Mouse (Mus musculus) hindbrain, embryonic 11.5 days (tissue): Measurements from ENCODE around the gene Slc9c1. TPM values are rescaled to one million over a fixed set of nuclear protein-coding genes. Genes with fewer than 3 reads are reported as not detected.

Experiments used
- ATAC-seq: fragments of 200-750 bp; cut with Nextera tagmentation; 2 replicates; pipeline ENCODE4 v1.8.0; 2017; ENCODE audit warnings: mild to moderate bottlenecking, moderate TSS enrichment, moderate library complexity; ENCODE audit not compliant: low FRiP score
- DNase-seq: peaks from one replicate; pipeline ENCODE4 v3.0.0-alpha.2; 2015; ENCODE audit warnings: low spot score
- H3K27ac ChIP-seq: fragments of 300-500 bp; sonication (generic); 2 replicates; pipeline ENCODE4 v1.5.1; 2014; ENCODE audit warnings: mild to moderate bottlenecking, low read depth, low read length
- H3K27me3 ChIP-seq: fragments of 300-500 bp; sonication (generic); 2 replicates; pipeline ENCODE4 v1.6.1; 2014; ENCODE audit warnings: mild to moderate bottlenecking, low read length, moderate library complexity, mixed read lengths; ENCODE audit not compliant: control insufficient read depth, insufficient read depth
- H3K36me3 ChIP-seq: fragments of 300-500 bp; sonication (generic); 2 replicates; pipeline ENCODE4 v1.6.1; 2014; ENCODE audit warnings: mild to moderate bottlenecking, low read length, moderate library complexity, mixed read lengths; ENCODE audit not compliant: control insufficient read depth, insufficient read depth
- H3K4me1 ChIP-seq: fragments of 300-500 bp; sonication (generic); replicated peaks from 2 replicates; pipeline ENCODE4 v1.6.1; 2014; ENCODE audit warnings: low read length, mixed read lengths; ENCODE audit not compliant: control insufficient read depth, insufficient read depth
- H3K4me2 ChIP-seq: fragments of 300-500 bp; sonication (generic); replicated peaks from 2 replicates; pipeline ENCODE4 v1.6.1; 2014; ENCODE audit warnings: mild to moderate bottlenecking, low read depth, low read length
- H3K4me3 ChIP-seq: fragments of 300-500 bp; sonication (generic); 2 replicates; pipeline ENCODE4 v1.5.1; 2014; ENCODE audit warnings: low read depth, low read length
- H3K9ac ChIP-seq: fragments of 300-500 bp; sonication (generic); 2 replicates; pipeline ENCODE4 v1.6.1; 2014; ENCODE audit warnings: low read depth, low read length
- H3K9me3 ChIP-seq: fragments of 300-500 bp; sonication (generic); 2 replicates; pipeline ENCODE4 v1.6.1; 2016; ENCODE audit warnings: low read length; ENCODE audit not compliant: control insufficient read depth
- WGBS: fragments of 180-500 bp; shearing (Covaris S2); extraction: QIAGEN DNeasy Blood & Tissue Kit; methylation state at CpG from one replicate; pipeline ENCODE4 v1.1.7; 2014; 5-methylcytosine and 5-hydroxymethylcytosine counted together
- polyA plus RNA-seq: library from polyadenylated mRNA; unstranded; fragments of >200 nt; fragmentation: Nextera tagmentation; extraction: Ambion mirVana; gene quantifications from 2 replicates; pipeline ENCODE4 v1.2.1, GENCODE M21; 2014

The Slc9c1 gene
- polyA plus RNA-seq, 1 experiment from 2014 or later = not detected

- 84% methylated on average over 4 of the region's 4 CpGs for WGBS
- no peak overlapping the region for H3K4me3 ChIP-seq
- H3K27ac ChIP-seq = no peak overlapping the region
- no peaks in the 10 kb centered on the region for H3K27me3 ChIP-seq
- no peak for DNase-seq
- H3K36me3 ChIP-seq = no peaks in the 10 kb centered on the region
- no peaks in the 10 kb centered on the region for H3K9me3 ChIP-seq
- no peaks in the 10 kb centered on the region for H3K4me1 ChIP-seq
- H3K9ac ChIP-seq = no peak overlapping the region
- no peak for ATAC-seq
- no peak overlapping the region for H3K4me2 ChIP-seq
Measured at GRCm38 (mm10) chr16:45632420-45632819, 97.3 kb downstream of the Slc9c1 start.

- no peaks in the 10 kb centered on the region for H3K4me1 ChIP-seq
- H3K4me2 ChIP-seq = no peak overlapping the region
- no peaks in the 10 kb centered on the region for H3K9me3 ChIP-seq
- ATAC-seq (no peak), DNase-seq (no peak)
- no peaks in the 10 kb centered on the region for H3K27me3 ChIP-seq
- H3K27ac ChIP-seq = no peak overlapping the region
- H3K36me3 ChIP-seq = no peaks in the 10 kb centered on the region
- no peak overlapping the region for H3K4me3 ChIP-seq
- 88% methylated on average over 2 of the region's 2 CpGs for WGBS
- H3K9ac ChIP-seq = no peak overlapping the region
Measured at GRCm38 (mm10) chr16:45635826-45636225, 100.7 kb downstream of the Slc9c1 start.

GRCm38 (mm10) chr16:45640070-45640762 is 105.1 kb downstream of the Slc9c1 start:
- H3K9ac ChIP-seq = no peak overlapping the region
- ATAC-seq (no peak), DNase-seq (no peak)
- no peaks in the 10 kb centered on the region for H3K36me3 ChIP-seq
- H3K9me3 ChIP-seq = no peaks in the 10 kb centered on the region
- H3K4me1 ChIP-seq = no peaks in the 10 kb centered on the region
- H3K4me3 ChIP-seq = no peak overlapping the region
- WGBS = 89% methylated on average over 10 of the region's 10 CpGs
- no peaks in the 10 kb centered on the region for H3K27me3 ChIP-seq
- H3K27ac ChIP-seq = no peak overlapping the region
- H3K4me2 ChIP-seq = no peak overlapping the region

- H3K27me3 ChIP-seq = no peaks in the 10 kb centered on the region
- ATAC-seq (no peak), DNase-seq (no peak)
- no peak overlapping the region for H3K9ac ChIP-seq
- H3K4me3 ChIP-seq = no peak overlapping the region
- no peaks in the 10 kb centered on the region for H3K36me3 ChIP-seq
- whole genome bisulfite sequencing = 73% methylated on average over 3 of the region's 3 CpGs
- no peaks in the 10 kb centered on the region for H3K9me3 ChIP-seq
- H3K27ac ChIP-seq = no peak overlapping the region
- H3K4me2 ChIP-seq = no peak overlapping the region
- no peaks in the 10 kb centered on the region for H3K4me1 ChIP-seq
Measured at GRCm38 (mm10) chr16:45641301-45641700, 106.2 kb downstream of the Slc9c1 start.

- 95% methylated on average over 3 of the region's 3 CpGs for WGBS
- H3K27me3 ChIP-seq = no peaks in the 10 kb centered on the region
- no peaks in the 10 kb centered on the region for H3K4me1 ChIP-seq
- no peak overlapping the region for H3K27ac ChIP-seq
- H3K9me3 ChIP-seq = no peaks in the 10 kb centered on the region
- H3K9ac ChIP-seq = no peak overlapping the region
- DNase-seq (no peak), ATAC-seq (no peak)
- H3K4me2 ChIP-seq = no peak overlapping the region
- no peaks in the 10 kb centered on the region for H3K36me3 ChIP-seq
- no peak overlapping the region for H3K4me3 ChIP-seq
Measured at GRCm38 (mm10) chr16:45643944-45644343, 108.8 kb downstream of the Slc9c1 start.

GRCm38 (mm10) chr16:45644380-45644779 is 109.3 kb downstream of the Slc9c1 start:
- H3K4me2 ChIP-seq = no peak overlapping the region
- no peak for DNase-seq
- H3K9ac ChIP-seq = no peak overlapping the region
- 77% methylated on average over 6 of the region's 6 CpGs for WGBS
- H3K36me3 ChIP-seq = no peaks in the 10 kb centered on the region
- H3K4me1 ChIP-seq = no peaks in the 10 kb centered on the region
- ATAC-seq = no peak
- no peaks in the 10 kb centered on the region for H3K27me3 ChIP-seq
- no peaks in the 10 kb centered on the region for H3K9me3 ChIP-seq
- H3K27ac ChIP-seq = no peak overlapping the region
- H3K4me3 ChIP-seq = no peak overlapping the region

GRCm38 (mm10) chr16:45651497-45651896 is 116.4 kb downstream of the Slc9c1 start:
- Histone ChIP-seq H3K9me3 (no peaks in the 10 kb centered on the region), H3K27ac (no peak overlapping the region), H3K4me2 (no peak overlapping the region), H3K9ac (no peak overlapping the region), H3K4me3 (no peak overlapping the region), H3K36me3 (no peaks in the 10 kb centered on the region), H3K4me1 (0 out of 2 replicates have a peak, but pooled peaks cover 2% of the 10 kb centered on the region), H3K27me3 (peaks cover 6% of the 10 kb centered on the region; the same call in 1 of the 2 replicates)
- DNase-seq (no peak), ATAC-seq (no peak)
- 76% methylated on average over 2 of the region's 2 CpGs for WGBS

GRCm38 (mm10) chr16:45653009-45653933 is 118.2 kb downstream of the Slc9c1 start:
- Histone ChIP-seq H3K4me2 (peak overlapping the region; percentile 39), H3K36me3 (no peaks in the 10 kb centered on the region), H3K27me3 (peaks cover 6% of the 10 kb centered on the region; the same call in 1 of the 2 replicates), H3K4me1 (0 out of 2 replicates have a peak, but pooled peaks cover 2% of the 10 kb centered on the region), H3K9ac (no peak overlapping the region), H3K27ac (no peak overlapping the region), H3K9me3 (no peaks in the 10 kb centered on the region), H3K4me3 (peak overlapping the region; percentile 1; the same call in 1 of the 2 replicates)
- DNase-seq (peak; percentile 13), ATAC-seq (no peak)
- 12% methylated on average over 17 of the region's 17 CpGs for WGBS
